Mouse (Mus musculus) kidney, embryonic 15.5 days (tissue): ENCODE measurements at regions not wholly inside any gene's neighbourhood (a gene's known extent, or its start where the extent isn't known, plus 50 kb on each side); places are given as distances from the start of the nearest gene placed in this dataset.

Source experiments
- ATAC-seq: fragments of 200-750 bp; cut with Nextera tagmentation; replicated peaks from 2 replicates; pipeline ENCODE4 v1.8.0; 2017; ENCODE audit warnings: moderate TSS enrichment; ENCODE audit not compliant: low FRiP score
- H3K27ac ChIP-seq: fragments of 300-500 bp; sonication (generic); 2 replicates; pipeline ENCODE4 v1.5.1; 2015; ENCODE audit warnings: mild to moderate bottlenecking, inconsistent platforms
- H3K27me3 ChIP-seq: fragments of 300-500 bp; sonication (generic); 2 replicates; pipeline ENCODE4 v1.6.1; 2015; ENCODE audit warnings: inconsistent platforms
- H3K36me3 ChIP-seq: fragments of 300-500 bp; sonication (generic); 2 replicates; pipeline ENCODE4 v1.6.1; 2015; ENCODE audit warnings: inconsistent platforms
- H3K4me1 ChIP-seq: fragments of 300-500 bp; sonication (generic); 2 replicates; pipeline ENCODE4 v1.6.1; 2015; ENCODE audit warnings: inconsistent platforms
- H3K4me2 ChIP-seq: fragments of 300-500 bp; sonication (generic); 2 replicates; pipeline ENCODE4 v1.6.1; 2015; ENCODE audit warnings: moderate library complexity, mild to moderate bottlenecking, inconsistent platforms
- H3K4me3 ChIP-seq: fragments of 300-500 bp; sonication (generic); replicated peaks from 2 replicates; pipeline ENCODE4 v1.5.1; 2015; ENCODE audit warnings: mild to moderate bottlenecking, inconsistent platforms
- H3K9ac ChIP-seq: fragments of 300-500 bp; sonication (generic); 2 replicates; pipeline ENCODE4 v1.6.1; 2015; ENCODE audit warnings: mild to moderate bottlenecking, inconsistent platforms
- H3K9me3 ChIP-seq: fragments of 300-500 bp; sonication (generic); replicated peaks from 2 replicates; pipeline ENCODE4 v1.6.1; 2016; ENCODE audit warnings: inconsistent platforms
- WGBS: fragments of 180-500 bp; shearing (Covaris S2); methylation state at CpG from one replicate; pipeline ENCODE4 v1.1.7; 2015; ENCODE audit warnings: mixed read lengths; 5-methylcytosine and 5-hydroxymethylcytosine counted together

- H3K27ac ChIP-seq, result no peak overlapping the region
- WGBS, result 64% methylated on average over 2 of the region's 2 CpGs
- no peak for ATAC-seq
- no peak overlapping the region for H3K9ac ChIP-seq
- no peaks in the 10 kb centered on the region for H3K4me1 ChIP-seq
- no peaks in the 10 kb centered on the region for H3K36me3 ChIP-seq
- no peaks in the 10 kb centered on the region for H3K9me3 ChIP-seq
- no peak overlapping the region for H3K4me3 ChIP-seq
- H3K4me2 ChIP-seq, result no peak overlapping the region
- H3K27me3 ChIP-seq, result no peaks in the 10 kb centered on the region
Observed at GRCm38 (mm10) chr6:100945796-100946195, 112.4 kb downstream of the Ppp4r2 start.

GRCm38 (mm10) chr6:100948340-100948739 is 114.9 kb downstream of the Ppp4r2 start:
- ATAC-seq, result no peak

GRCm38 (mm10) chr6:100951646-100952045 is 118.2 kb downstream of the Ppp4r2 start:
- ATAC-seq, result no peak
- H3K4me1 ChIP-seq, result no peaks in the 10 kb centered on the region
- H3K36me3 ChIP-seq, result no peaks in the 10 kb centered on the region
- no peak overlapping the region for H3K4me3 ChIP-seq
- WGBS, result 82% methylated on average over 5 of the region's 5 CpGs
- no peaks in the 10 kb centered on the region for H3K27me3 ChIP-seq
- no peak overlapping the region for H3K4me2 ChIP-seq
- H3K9ac ChIP-seq, result no peak overlapping the region
- H3K27ac ChIP-seq, result no peak overlapping the region
- H3K9me3 ChIP-seq, result no peaks in the 10 kb centered on the region

More at GRCm38 (mm10) chr6:100948340-100948739, 114.9 kb downstream of the Ppp4r2 start:
- H3K4me3 ChIP-seq, result no peak overlapping the region
- 68% methylated on average over 7 of the region's 7 CpGs for WGBS
- no peak overlapping the region for H3K4me2 ChIP-seq
- H3K27ac ChIP-seq, result no peak overlapping the region
- H3K9ac ChIP-seq, result no peak overlapping the region
- no peaks in the 10 kb centered on the region for H3K36me3 ChIP-seq
- no peaks in the 10 kb centered on the region for H3K9me3 ChIP-seq
- H3K27me3 ChIP-seq, result no peaks in the 10 kb centered on the region
- H3K4me1 ChIP-seq, result no peaks in the 10 kb centered on the region

GRCm38 (mm10) chr6:100952470-100952869 is 119.0 kb downstream of the Ppp4r2 start:
- no peak overlapping the region for H3K4me2 ChIP-seq
- H3K27me3 ChIP-seq, result no peaks in the 10 kb centered on the region
- no peaks in the 10 kb centered on the region for H3K36me3 ChIP-seq
- no peak for ATAC-seq
- H3K9me3 ChIP-seq, result no peaks in the 10 kb centered on the region
- no peak overlapping the region for H3K4me3 ChIP-seq
- H3K4me1 ChIP-seq, result no peaks in the 10 kb centered on the region
- H3K9ac ChIP-seq, result no peak overlapping the region
- H3K27ac ChIP-seq, result no peak overlapping the region

- H3K9ac ChIP-seq, result no peak overlapping the region
- no peak overlapping the region for H3K4me3 ChIP-seq
- H3K4me2 ChIP-seq, result no peak overlapping the region
- no peak for ATAC-seq
- no peaks in the 10 kb centered on the region for H3K27me3 ChIP-seq
- H3K27ac ChIP-seq, result no peak overlapping the region
- 91% methylated on average over 10 of the region's 10 CpGs for WGBS
- no peaks in the 10 kb centered on the region for H3K9me3 ChIP-seq
- H3K4me1 ChIP-seq, result peaks cover 4% of the 10 kb centered on the region; the same call in 1 of the 2 replicates
- H3K36me3 ChIP-seq, result no peaks in the 10 kb centered on the region
Observed at GRCm38 (mm10) chr6:100954563-100954962, 121.1 kb downstream of the Ppp4r2 start.

- Histone ChIP-seq H3K9ac (no peak overlapping the region), H3K36me3 (no peaks in the 10 kb centered on the region), H3K27ac (no peak overlapping the region), H3K4me3 (no peak overlapping the region), H3K4me2 (no peak overlapping the region), H3K9me3 (no peaks in the 10 kb centered on the region), H3K4me1 (no peaks in the 10 kb centered on the region), H3K27me3 (no peaks in the 10 kb centered on the region)
- ATAC-seq, result no peak
- 73% methylated on average over 5 of the region's 5 CpGs for WGBS
Observed at GRCm38 (mm10) chr6:100966481-100966880, 133.1 kb downstream of the Ppp4r2 start.

GRCm38 (mm10) chr6:100968080-100968856 is 134.8 kb downstream of the Ppp4r2 start:
- Histone ChIP-seq H3K4me1 (no peaks in the 10 kb centered on the region), H3K36me3 (no peaks in the 10 kb centered on the region), H3K9me3 (no peaks in the 10 kb centered on the region), H3K4me2 (no peak overlapping the region), H3K27ac (no peak overlapping the region), H3K4me3 (no peak overlapping the region), H3K27me3 (no peaks in the 10 kb centered on the region), H3K9ac (no peak overlapping the region)
- 82% methylated on average over 12 of the region's 12 CpGs for WGBS
- ATAC-seq, result no peak

GRCm38 (mm10) chr6:100968960-100969359 is 135.5 kb downstream of the Ppp4r2 start:
- ATAC-seq, result no peak
- Histone ChIP-seq H3K27ac (no peak overlapping the region), H3K4me2 (no peak overlapping the region), H3K4me1 (no peaks in the 10 kb centered on the region), H3K36me3 (no peaks in the 10 kb centered on the region), H3K9ac (no peak overlapping the region), H3K27me3 (no peaks in the 10 kb centered on the region), H3K9me3 (no peaks in the 10 kb centered on the region), H3K4me3 (no peak overlapping the region)
- WGBS, result 75% methylated on average over 1 of the region's 1 CpGs

- H3K9me3 ChIP-seq, result no peaks in the 10 kb centered on the region
- H3K4me1 ChIP-seq, result peaks cover 3% of the 10 kb centered on the region
- H3K4me2 ChIP-seq, result no peak overlapping the region
- H3K9ac ChIP-seq, result no peak overlapping the region
- H3K4me3 ChIP-seq, result no peak overlapping the region
- H3K27ac ChIP-seq, result no peak overlapping the region
- no peak for ATAC-seq
- H3K36me3 ChIP-seq, result no peaks in the 10 kb centered on the region
- WGBS, result 69% methylated on average over 8 of the region's 8 CpGs
- no peaks in the 10 kb centered on the region for H3K27me3 ChIP-seq
Observed at GRCm38 (mm10) chr6:100970810-100971447, 137.5 kb downstream of the Ppp4r2 start.

GRCm38 (mm10) chr6:100971462-100971955 is 138.1 kb downstream of the Ppp4r2 start:
- 29% methylated on average over 6 of the region's 6 CpGs for WGBS
- Histone ChIP-seq H3K27me3 (no peaks in the 10 kb centered on the region), H3K4me3 (no peak overlapping the region), H3K4me1 (peaks cover 8% of the 10 kb centered on the region), H3K9ac (no peak overlapping the region), H3K9me3 (no peaks in the 10 kb centered on the region), H3K4me2 (no peak overlapping the region), H3K36me3 (no peaks in the 10 kb centered on the region), H3K27ac (no peak overlapping the region)
- ATAC-seq, result no peak

- WGBS, result 88% methylated on average over 9 of the region's 9 CpGs
Observed at GRCm38 (mm10) chr6:100973366-100974090, 140.1 kb downstream of the Ppp4r2 start.

GRCm38 (mm10) chr6:100974716-100975115 is 141.3 kb downstream of the Ppp4r2 start:
- no peak overlapping the region for H3K4me3 ChIP-seq
- peaks cover 14% of the 10 kb centered on the region for H3K4me1 ChIP-seq
- H3K4me2 ChIP-seq, result no peak overlapping the region
- H3K27me3 ChIP-seq, result no peaks in the 10 kb centered on the region
- ATAC-seq, result no peak
- H3K9me3 ChIP-seq, result no peaks in the 10 kb centered on the region
- no peak overlapping the region for H3K9ac ChIP-seq
- H3K36me3 ChIP-seq, result no peaks in the 10 kb centered on the region
- 94% methylated on average over 5 of the region's 5 CpGs for WGBS
- H3K27ac ChIP-seq, result no peak overlapping the region

More at GRCm38 (mm10) chr6:100973366-100974090, 140.1 kb downstream of the Ppp4r2 start:
- Histone ChIP-seq H3K4me1 (peaks cover 14% of the 10 kb centered on the region), H3K27me3 (no peaks in the 10 kb centered on the region), H3K4me2 (no peak overlapping the region), H3K4me3 (no peak overlapping the region), H3K36me3 (no peaks in the 10 kb centered on the region), H3K27ac (no peak overlapping the region), H3K9ac (no peak overlapping the region), H3K9me3 (no peaks in the 10 kb centered on the region)
- no peak for ATAC-seq
